Mouse (Mus musculus) embryonic facial prominence, embryonic 13.5 days (tissue): Measurements from ENCODE around the gene Rap1gap2. TPM values are rescaled to one million over a fixed set of nuclear protein-coding genes. Genes with fewer than 3 reads are reported as not detected.
A peak's percentile ranks its signal among the peaks of the same experiment; 100 is the strongest.

Experiments used
- ATAC-seq: fragments of 200-750 bp; cut with Nextera tagmentation; 2 replicates; pipeline ENCODE4 v1.8.0; 2017; ENCODE audit warnings: low read depth; ENCODE audit not compliant: insufficient number of reproducible peaks, insufficient read depth, low FRiP score, low TSS enrichment
- H3K27ac ChIP-seq: fragments of 300-500 bp; sonication (generic); 2 replicates; pipeline ENCODE4 v1.5.1; 2015; ENCODE audit warnings: moderate library complexity, mild to moderate bottlenecking, inconsistent platforms
- H3K27me3 ChIP-seq: fragments of 300-500 bp; sonication (generic); 2 replicates; pipeline ENCODE4 v1.6.1; 2015; ENCODE audit warnings: mild to moderate bottlenecking, inconsistent platforms
- H3K36me3 ChIP-seq: fragments of 300-500 bp; sonication (generic); 2 replicates; pipeline ENCODE4 v1.6.1; 2015; ENCODE audit warnings: mild to moderate bottlenecking, inconsistent platforms
- H3K4me1 ChIP-seq: fragments of 300-500 bp; sonication (generic); 2 replicates; pipeline ENCODE4 v1.6.1; 2015; ENCODE audit warnings: inconsistent platforms
- H3K4me2 ChIP-seq: fragments of 300-500 bp; sonication (generic); 2 replicates; pipeline ENCODE4 v1.6.1; 2015; ENCODE audit warnings: moderate library complexity, mild to moderate bottlenecking, inconsistent platforms
- H3K4me3 ChIP-seq: fragments of 300-500 bp; sonication (generic); 2 replicates; pipeline ENCODE4 v1.5.1; 2015; ENCODE audit warnings: mild to moderate bottlenecking, inconsistent platforms
- H3K9ac ChIP-seq: fragments of 300-500 bp; sonication (generic); 2 replicates; pipeline ENCODE4 v1.6.1; 2015; ENCODE audit warnings: mild to moderate bottlenecking, inconsistent platforms
- H3K9me3 ChIP-seq: fragments of 300-500 bp; sonication (generic); 2 replicates; pipeline ENCODE4 v1.6.1; 2016; ENCODE audit warnings: inconsistent platforms
- WGBS: fragments of 180-500 bp; shearing (Covaris S2); methylation state at CpG from one replicate; pipeline ENCODE4 v1.1.7; 2015; ENCODE audit warnings: mixed read lengths; 5-methylcytosine and 5-hydroxymethylcytosine counted together
- polyA plus RNA-seq: library from polyadenylated mRNA; unstranded; fragments of >200 nt; fragmentation: Nextera tagmentation; extraction: Ambion mirVana; gene quantifications from 2 replicates; pipeline ENCODE4 v1.2.1, GENCODE M21; 2015

Rap1gap2 gene
- polyA plus RNA-seq, 1 experiment from 2014 or later: 1.1 TPM

DNA sequence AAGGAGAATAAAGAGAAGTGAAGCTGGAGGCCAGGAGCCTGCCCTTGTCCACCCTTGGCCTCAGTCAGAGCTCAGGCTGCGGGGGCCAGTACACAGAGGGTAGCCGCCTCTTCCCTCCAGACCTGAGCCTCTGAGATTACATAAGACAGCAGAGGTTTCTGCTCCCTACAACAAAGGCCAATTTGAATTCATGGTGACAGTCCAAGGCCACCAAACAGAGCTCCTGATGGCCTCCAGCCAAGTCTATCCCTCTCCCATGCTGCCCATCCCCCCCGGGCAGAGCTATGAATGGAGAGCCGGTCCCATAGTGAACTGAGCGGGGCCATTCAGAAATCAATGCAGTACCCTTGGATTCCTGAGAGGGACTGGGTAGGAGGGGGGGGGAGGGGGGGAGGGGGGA is 217.2 kb downstream of the Rap1gap2 start:
- H3K27ac ChIP-seq: no peak overlapping the region
- 65% methylated on average over 5 of the region's 5 CpGs for WGBS
- ATAC-seq: no peak

DNA sequence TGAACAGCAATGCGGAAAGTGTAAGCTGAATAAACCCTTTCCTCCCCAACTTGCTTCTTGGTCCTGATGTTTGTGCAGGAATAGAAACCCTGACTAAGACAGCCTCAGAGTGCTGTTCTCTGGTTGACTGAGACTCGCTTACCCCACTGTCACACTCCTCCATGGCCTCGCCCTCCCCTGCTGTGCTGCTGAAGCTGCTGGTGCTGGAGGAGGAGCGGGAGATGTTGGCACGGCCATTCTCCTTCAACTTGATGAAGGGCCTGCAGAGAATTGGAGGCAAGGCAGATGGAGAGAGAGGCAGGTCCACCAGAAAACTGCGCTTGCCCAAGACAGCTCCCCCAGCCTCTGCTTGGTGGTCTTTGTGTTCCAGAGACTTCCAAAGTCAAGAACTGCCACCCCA is 217.8 kb downstream of the Rap1gap2 start:
- H3K4me1 ChIP-seq: no peaks in the 10 kb centered on the region
- no peak overlapping the region for H3K9ac ChIP-seq
- H3K27ac ChIP-seq: no peak overlapping the region
- H3K4me2 ChIP-seq: no peak overlapping the region
- WGBS: 77% methylated on average over 6 of the region's 6 CpGs
- no peaks in the 10 kb centered on the region for H3K9me3 ChIP-seq
- H3K4me3 ChIP-seq: no peak overlapping the region
- H3K27me3 ChIP-seq: no peaks in the 10 kb centered on the region
- ATAC-seq: no peak
- H3K36me3 ChIP-seq: no peaks in the 10 kb centered on the region

More for the DNA sequence above, 217.2 kb downstream of the Rap1gap2 start:
- no peak overlapping the region for H3K4me2 ChIP-seq
- H3K4me1 ChIP-seq: no peaks in the 10 kb centered on the region
- H3K9ac ChIP-seq: no peak overlapping the region
- no peak overlapping the region for H3K4me3 ChIP-seq
- H3K36me3 ChIP-seq: no peaks in the 10 kb centered on the region
- no peaks in the 10 kb centered on the region for H3K27me3 ChIP-seq
- no peaks in the 10 kb centered on the region for H3K9me3 ChIP-seq

DNA sequence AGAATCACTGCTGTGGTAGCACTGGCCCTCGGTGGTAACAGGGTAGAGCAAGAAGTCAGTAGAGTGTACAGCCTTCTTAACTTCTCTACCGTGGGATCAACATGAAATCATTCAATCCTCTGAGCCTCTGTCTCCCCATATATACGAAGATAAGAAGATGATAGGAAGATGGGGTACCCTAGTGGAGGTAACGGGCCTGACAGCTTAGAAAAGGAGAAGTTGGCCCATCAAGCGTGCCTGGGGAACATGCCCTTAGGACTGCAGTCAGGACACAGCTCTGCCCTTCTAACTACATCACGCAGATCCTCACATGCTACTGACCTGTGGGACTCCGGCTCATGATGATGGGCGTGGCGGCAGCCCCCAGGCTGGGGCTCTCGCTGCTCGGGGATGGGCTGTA is 218.8 kb downstream of the Rap1gap2 start:
- Histone ChIP-seq H3K27ac (no peak overlapping the region), H3K36me3 (no peaks in the 10 kb centered on the region), H3K4me1 (no peaks in the 10 kb centered on the region), H3K9me3 (no peaks in the 10 kb centered on the region), H3K4me3 (no peak overlapping the region), H3K4me2 (no peak overlapping the region), H3K27me3 (no peaks in the 10 kb centered on the region), H3K9ac (no peak overlapping the region)
- ATAC-seq: no peak
- WGBS: 80% methylated on average over 11 of the region's 11 CpGs

DNA sequence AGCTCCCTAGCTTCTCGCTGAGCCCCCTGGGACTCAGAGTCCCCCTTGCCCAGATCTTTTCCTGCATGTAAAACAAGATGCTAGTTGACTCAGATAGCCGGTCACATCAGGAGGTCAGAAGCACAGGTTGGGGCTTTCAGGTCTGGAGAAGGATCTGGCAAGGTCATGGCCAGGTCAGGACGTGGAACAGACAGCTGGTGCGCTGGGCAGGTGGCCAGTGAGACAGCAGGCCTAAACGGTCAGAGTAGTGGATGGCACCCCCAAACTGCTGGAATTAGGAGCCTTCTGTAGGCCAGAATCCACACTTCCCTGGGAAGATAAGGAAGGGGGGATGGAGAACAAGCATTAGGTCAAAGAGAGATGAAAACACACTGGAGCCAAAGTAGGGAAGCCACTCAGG is 223.5 kb downstream of the Rap1gap2 start:
- no peak overlapping the region for H3K27ac ChIP-seq
- H3K4me1 ChIP-seq: peaks cover 12% of the 10 kb centered on the region
- no peak overlapping the region for H3K4me2 ChIP-seq
- WGBS: 67% methylated on average over 5 of the region's 5 CpGs
- H3K9me3 ChIP-seq: no peaks in the 10 kb centered on the region
- no peak for ATAC-seq
- H3K4me3 ChIP-seq: no peak overlapping the region
- no peaks in the 10 kb centered on the region for H3K36me3 ChIP-seq
- no peak overlapping the region for H3K9ac ChIP-seq
- no peaks in the 10 kb centered on the region for H3K27me3 ChIP-seq

DNA sequence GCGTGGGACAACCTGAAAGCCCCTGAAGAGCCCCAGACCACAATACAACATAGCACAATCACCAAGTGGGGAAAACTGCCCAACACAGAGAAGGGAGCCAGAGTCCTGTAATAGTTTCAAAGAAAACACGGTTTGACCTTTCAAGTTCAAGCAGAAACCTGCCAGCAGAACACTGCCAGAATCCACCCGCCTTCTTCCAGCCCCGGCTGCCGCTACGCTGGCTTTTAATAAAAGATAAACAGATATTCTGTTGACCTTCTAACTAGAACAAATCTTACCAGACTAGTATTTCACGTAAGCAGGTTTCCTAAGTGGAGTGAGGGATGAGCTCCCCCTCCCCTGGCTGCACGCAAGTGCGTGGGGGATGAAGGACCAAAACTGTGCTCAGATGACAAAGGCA is 225.0 kb downstream of the Rap1gap2 start:
- Histone ChIP-seq H3K36me3 (no peaks in the 10 kb centered on the region), H3K4me1 (peaks cover 12% of the 10 kb centered on the region), H3K4me3 (no peak overlapping the region), H3K9me3 (no peaks in the 10 kb centered on the region), H3K27ac (no peak overlapping the region), H3K4me2 (no peak overlapping the region), H3K9ac (no peak overlapping the region), H3K27me3 (no peaks in the 10 kb centered on the region)
- WGBS: 49% methylated on average over 9 of the region's 9 CpGs
- no peak for ATAC-seq

DNA sequence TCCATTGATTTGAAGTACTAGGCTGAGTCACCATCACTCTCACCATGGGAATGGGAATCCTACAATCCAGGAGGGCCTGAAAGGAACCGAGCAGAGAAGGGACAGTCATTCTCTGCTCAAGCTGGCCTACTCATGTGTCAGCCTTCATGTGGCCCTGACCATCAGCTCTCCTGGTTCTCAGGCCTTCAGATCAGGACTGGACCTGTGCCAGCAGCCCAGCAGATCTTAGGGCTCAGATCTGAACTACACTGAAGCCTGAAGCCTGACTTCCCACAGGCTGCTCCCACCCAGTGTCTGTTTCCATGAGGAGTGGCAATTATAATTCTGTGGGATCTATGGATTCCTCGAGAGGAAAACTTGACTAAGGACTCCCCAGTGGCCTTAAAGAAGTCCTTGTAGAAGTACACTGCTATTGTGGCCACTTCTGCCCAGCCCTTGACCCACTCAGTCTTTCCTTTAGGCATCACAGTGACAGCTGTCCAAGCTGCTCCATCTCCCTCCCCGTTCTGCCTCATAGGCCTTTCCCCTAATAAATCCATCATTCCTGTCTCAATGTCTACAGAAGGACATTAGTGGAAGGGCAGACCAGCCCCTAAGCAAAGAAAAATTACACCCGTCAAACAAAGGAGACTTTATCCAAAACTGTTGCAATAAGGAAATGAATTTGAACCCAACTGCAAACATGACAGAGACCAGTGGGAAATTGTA is 231.4 kb downstream of the Rap1gap2 start:
- no peak for ATAC-seq
- Histone ChIP-seq H3K27me3 (peaks cover 6% of the 10 kb centered on the region), H3K9me3 (no peaks in the 10 kb centered on the region), H3K4me2 (no peak overlapping the region), H3K27ac (no peak overlapping the region), H3K9ac (no peak overlapping the region), H3K36me3 (no peaks in the 10 kb centered on the region), H3K4me1 (peaks cover 4% of the 10 kb centered on the region; the same call in 1 of the 2 replicates), H3K4me3 (no peak overlapping the region)
- 73% methylated on average over 4 of the region's 4 CpGs for WGBS

DNA sequence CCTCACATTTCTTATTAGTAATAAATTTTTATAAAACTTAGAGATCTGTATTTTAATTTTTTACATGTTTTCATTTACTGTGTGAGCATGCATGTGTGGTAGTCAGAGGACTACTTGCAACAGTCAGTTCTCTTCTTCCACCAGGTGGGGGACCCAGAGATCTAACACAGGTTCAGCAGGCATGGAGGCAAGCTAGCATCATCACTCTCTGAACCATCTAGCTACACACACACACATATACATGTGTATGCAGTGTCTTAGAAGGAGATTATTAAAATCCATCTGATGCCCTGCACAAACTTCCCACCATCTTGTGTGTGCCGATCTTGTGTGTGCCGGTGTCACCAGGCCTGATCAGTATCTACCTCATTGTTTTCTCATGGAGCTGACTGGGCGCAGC is 233.9 kb downstream of the Rap1gap2 start:
- Histone ChIP-seq H3K27me3 (peaks cover 6% of the 10 kb centered on the region), H3K36me3 (no peaks in the 10 kb centered on the region), H3K9ac (no peak overlapping the region), H3K4me2 (no peak overlapping the region), H3K9me3 (no peaks in the 10 kb centered on the region), H3K27ac (no peak overlapping the region), H3K4me3 (no peak overlapping the region), H3K4me1 (peaks cover 4% of the 10 kb centered on the region; the same call in 1 of the 2 replicates)
- WGBS: 40% methylated on average over 3 of the region's 3 CpGs
- no peak for ATAC-seq

DNA sequence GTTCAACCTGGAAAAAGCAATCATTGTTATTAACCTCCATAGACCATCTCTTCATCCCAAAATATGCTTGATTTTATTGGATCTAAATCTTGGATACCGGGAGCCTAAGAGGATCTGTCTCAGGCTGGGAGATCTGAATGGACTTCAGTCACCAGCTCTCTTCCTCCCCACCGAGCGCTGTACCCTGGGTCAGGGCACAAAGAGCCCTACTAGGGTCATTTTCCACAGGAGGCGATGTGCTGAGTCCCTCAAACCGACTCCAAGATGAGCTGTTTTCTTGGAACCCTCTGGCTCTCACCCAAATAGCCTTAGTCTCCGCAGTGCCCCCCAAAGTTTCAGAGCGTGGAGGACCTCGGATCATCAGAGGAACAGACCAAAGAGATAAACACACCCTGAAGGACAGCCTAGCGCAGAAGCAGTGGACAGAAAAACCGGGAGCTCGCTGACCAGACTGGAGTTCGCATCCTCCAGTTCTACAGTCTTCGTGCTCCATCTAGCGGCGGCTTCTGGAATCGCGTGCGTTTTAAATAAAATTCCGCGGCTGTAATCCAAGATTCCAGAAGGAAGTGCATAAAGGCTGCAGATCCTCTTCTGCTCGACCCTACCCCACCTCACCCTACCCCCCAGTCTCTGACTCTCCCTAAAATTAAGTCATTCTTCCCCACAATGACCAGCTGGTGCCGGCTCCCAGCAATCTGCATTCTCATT is 239.2 kb downstream of the Rap1gap2 start:
- Histone ChIP-seq H3K9ac (no peak overlapping the region), H3K4me1 (no peaks in the 10 kb centered on the region), H3K4me2 (peak overlapping the region; percentile 33; the same call in 1 of the 2 replicates), H3K9me3 (no peaks in the 10 kb centered on the region), H3K36me3 (no peaks in the 10 kb centered on the region), H3K27ac (no peak overlapping the region), H3K4me3 (no peak overlapping the region), H3K27me3 (peaks cover 17% of the 10 kb centered on the region)
- no peak for ATAC-seq
- 11% methylated on average over 22 of the region's 22 CpGs for WGBS

DNA sequence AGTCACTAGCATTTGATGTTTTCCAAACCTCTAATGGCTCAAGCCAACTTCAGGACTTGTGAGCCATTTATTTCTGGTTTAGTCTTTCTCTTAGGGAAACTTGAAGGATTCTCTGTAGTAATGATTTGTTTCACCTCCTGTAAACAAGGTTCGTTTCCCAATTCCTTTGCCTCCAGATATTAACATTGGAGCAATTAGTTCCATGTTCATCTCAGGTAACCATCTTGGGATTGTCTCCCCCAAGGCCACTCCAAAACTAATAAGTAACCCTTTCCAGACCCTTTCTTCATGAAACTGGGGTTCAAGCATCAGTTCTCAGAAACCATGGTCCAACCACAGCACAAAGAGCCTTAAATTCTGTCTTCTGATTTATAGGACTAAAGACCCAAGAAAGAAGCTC is 248.9 kb downstream of the Rap1gap2 start, which contains the start of gene Olfr412:
TSS of gene Olfr412 (plus strand) at position 301 of the 400 bp plus-strand sequence.
- H3K9me3 ChIP-seq: peaks cover 8% of the 10 kb centered on the region; the same call in 1 of the 2 replicates
- ATAC-seq: no peak
- H3K4me2 ChIP-seq: no peak within 1 kb of the TSS
- no peak within 1 kb of the TSS for H3K4me3 ChIP-seq
- no peaks in the 10 kb centered on the region for H3K36me3 ChIP-seq
- no peak within 1 kb of the TSS for H3K27ac ChIP-seq
- WGBS: 66% methylated on average over 1 of the region's 1 CpGs
- no peak within 1 kb of the TSS for H3K9ac ChIP-seq
- 0 out of 2 replicates have a peak, but pooled peaks cover 2% of the 10 kb centered on the region for H3K27me3 ChIP-seq
- H3K4me1 ChIP-seq: no peaks in the 10 kb centered on the region

DNA sequence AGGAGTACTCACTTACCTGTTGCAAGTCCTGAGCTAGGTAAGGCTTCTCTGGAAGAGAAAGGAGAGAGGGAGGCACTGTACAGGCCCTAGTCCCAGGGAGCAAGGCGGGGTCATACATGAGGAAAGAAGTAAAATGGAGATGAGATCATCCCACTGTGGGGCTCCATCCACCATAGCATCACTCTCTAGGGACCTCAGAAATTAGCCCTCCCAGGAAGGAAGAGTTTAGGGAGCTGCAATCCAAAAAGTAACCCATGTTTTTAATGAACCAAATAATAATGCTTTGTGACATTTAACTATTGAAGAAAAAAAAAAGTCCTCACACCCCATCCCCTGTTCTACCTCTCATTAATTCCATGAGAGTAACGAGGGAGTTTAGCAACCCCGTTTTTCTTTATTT is 258.2 kb downstream of the Rap1gap2 start, which contains the start of gene Olfr411:
TSS of gene Olfr411 (minus strand) at position 101 of the 400 bp plus-strand sequence.
- H3K9ac ChIP-seq: no peak within 1 kb of the TSS
- ATAC-seq: no peak
- peaks cover 5% of the 10 kb centered on the region for H3K9me3 ChIP-seq
- no peaks in the 10 kb centered on the region for H3K36me3 ChIP-seq
- no peaks in the 10 kb centered on the region for H3K27me3 ChIP-seq
- H3K4me3 ChIP-seq: no peak within 1 kb of the TSS
- H3K4me2 ChIP-seq: no peak within 1 kb of the TSS
- 82% methylated on average over 3 of the region's 3 CpGs for WGBS
- no peaks in the 10 kb centered on the region for H3K4me1 ChIP-seq
- H3K27ac ChIP-seq: no peak within 1 kb of the TSS

DNA sequence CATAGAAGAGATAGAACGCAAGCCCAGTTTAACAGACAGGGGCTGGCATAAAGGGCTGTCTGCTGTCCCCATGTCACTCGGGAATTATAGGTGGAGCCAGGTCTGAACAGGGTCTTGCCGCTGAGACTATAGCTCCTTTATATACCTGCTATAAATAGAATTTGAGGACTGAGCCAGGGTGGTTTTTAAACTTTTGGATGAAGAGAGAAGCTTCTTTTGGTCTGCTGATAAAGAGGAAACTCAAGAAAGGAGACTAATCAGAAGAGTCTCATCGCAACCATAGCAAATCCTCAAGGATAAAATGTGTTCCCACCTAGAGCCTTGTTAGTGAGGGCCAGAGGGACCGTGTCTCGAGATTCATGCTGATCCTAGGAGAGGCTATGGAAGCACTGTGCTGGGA is 272.8 kb downstream of the Rap1gap2 start, which contains the start of gene Olfr410:
TSS of gene Olfr410 (minus strand) at position 101 of the 400 bp plus-strand sequence.
- no peak within 1 kb of the TSS for H3K9ac ChIP-seq
- H3K27ac ChIP-seq: no peak within 1 kb of the TSS
- no peaks in the 10 kb centered on the region for H3K9me3 ChIP-seq
- 80% methylated on average over 6 of the region's 6 CpGs for WGBS
- no peaks in the 10 kb centered on the region for H3K27me3 ChIP-seq
- no peak within 1 kb of the TSS for H3K4me2 ChIP-seq
- ATAC-seq: no peak
- no peak within 1 kb of the TSS for H3K4me3 ChIP-seq
- H3K36me3 ChIP-seq: no peaks in the 10 kb centered on the region
- H3K4me1 ChIP-seq: no peaks in the 10 kb centered on the region
